Mouse (Mus musculus) cerebellum, adult 2 months (tissue): Measurements from ENCODE around the gene Usp10. TPM values are rescaled to one million over a fixed set of nuclear protein-coding genes. Genes with fewer than 3 reads are reported as not detected.

ENCODE experiments used
- DNase-seq, 2 experiments: peaks; one replicate each; pipeline ENCODE4 v3.0.0; 2021
- H3K27ac ChIP-seq: fragments of 200-500 bp; 2 replicates; pipeline ENCODE4 v1.5.1; 2012; ENCODE audit warnings: low read length, control low read depth, inconsistent platforms; ENCODE audit not compliant: insufficient read depth
- H3K27me3 ChIP-seq: fragments of 200-500 bp; 2 replicates; pipeline ENCODE4 v1.6.1; 2012; ENCODE audit warnings: inconsistent platforms, mild to moderate bottlenecking, low read length, moderate library complexity; ENCODE audit not compliant: control insufficient read depth, insufficient read depth
- H3K4me1 ChIP-seq: fragments of 200-500 bp; 2 replicates; pipeline ENCODE4 v1.6.1; 2011; ENCODE audit warnings: low read length; ENCODE audit not compliant: control insufficient read depth, insufficient read depth
- H3K4me3 ChIP-seq: fragments of 200-500 bp; replicated peaks from 2 replicates; pipeline ENCODE3; 2011; ENCODE audit warnings: mild to moderate bottlenecking, low read depth, low read length, control low read depth; ENCODE audit not compliant: insufficient read depth
- CTCF ChIP-seq: fragments of 200-500 bp; IDR thresholded peaks from 2 replicates; pipeline ENCODE4 v1.5.1; 2011; ENCODE audit warnings: low read depth, mild to moderate bottlenecking, control low read depth, low read length, moderate library complexity, borderline replicate concordance; ENCODE audit not compliant: insufficient read depth
- POLR2A ChIP-seq: fragments of 200-500 bp; IDR thresholded peaks from 2 replicates; pipeline ENCODE4 v1.6.1; 2011; ENCODE audit warnings: low read length, control low read depth, borderline replicate concordance; ENCODE audit not compliant: insufficient read depth
- whole genome bisulfite sequencing: fragments of 180-500 bp; shearing (Covaris S2); methylation state at CpG from one replicate; pipeline ENCODE4 v1.1.7; 2018; 5-methylcytosine and 5-hydroxymethylcytosine counted together
- polyA plus RNA-seq: library from polyadenylated mRNA; depleted of rRNA; stranded (reverse); fragments of >200 nt; gene quantifications from 2 replicates; pipeline ENCODE4 v1.2.3, GENCODE M21; 2012; rRNA removed

Usp10 gene
- polyA plus RNA-seq, 1 experiment = 110 TPM

- 0 out of 2 replicates have a peak, but pooled peaks cover 3% of the 10 kb centered on the region for H3K4me1 ChIP-seq
- no peak overlapping the region for H3K27ac ChIP-seq
- TF ChIP-seq POLR2A (no peak), CTCF (no peak)
- no peak for DNase-seq
- WGBS = 47% methylated on average over 2 of the region's 2 CpGs
- H3K27me3 ChIP-seq = no peaks in the 10 kb centered on the region
- H3K4me3 ChIP-seq = no peak overlapping the region
Measured at GRCm38 (mm10) chr8:120004705-120005381, 94.7 kb downstream of the Usp10 start.

GRCm38 (mm10) chr8:120006645-120007160 lies 96.5 kb downstream of the Usp10 start:
- TF ChIP-seq CTCF (no peak), POLR2A (no peak)

More at GRCm38 (mm10) chr8:120006645-120007160, 96.5 kb downstream of the Usp10 start:
- H3K27ac ChIP-seq = no peak overlapping the region
- H3K4me1 ChIP-seq = peaks cover under 1% of the 10 kb centered on the region; the same call in 1 of the 2 replicates
- 46% methylated on average over 9 of the region's 9 CpGs for WGBS
- DNase-seq = no peak
- no peak overlapping the region for H3K4me3 ChIP-seq
- no peaks in the 10 kb centered on the region for H3K27me3 ChIP-seq

Other genes starting within 250 kb of the Usp10 start
- 18.9 and 19.3 TPM in 2 replicates for gene Wfdc1, start 244.0 kb upstream of the Usp10 start, polyA plus RNA-seq
- gene Atp2c2, start 210.4 kb upstream of the Usp10 start, polyA plus RNA-seq = 0.28 and 0.35 TPM in 2 replicates
- 10.8 and 11.0 TPM in 2 replicates for gene Tldc1, start 131.9 kb upstream of the Usp10 start, polyA plus RNA-seq
- 149 and 156 TPM in 2 replicates for gene Cotl1, start 69.8 kb upstream of the Usp10 start, polyA plus RNA-seq
- 12.7 and 15.3 TPM in 2 replicates for gene Klhl36, start 48.1 kb upstream of the Usp10 start, polyA plus RNA-seq
- gene Gm20388, start 481 bp downstream of the Usp10 start, polyA plus RNA-seq = 18.7 and 24.4 TPM in 2 replicates
- 2.4 and 2.6 TPM in 2 replicates for gene Crispld2, start 82.1 kb downstream of the Usp10 start, polyA plus RNA-seq
- gene Zdhhc7, start 191.1 kb downstream of the Usp10 start, polyA plus RNA-seq = 34.7 and 39.3 TPM in 2 replicates
- gene 6430548M08Rik, start 203.8 kb downstream of the Usp10 start, polyA plus RNA-seq = 175 and 188 TPM in 2 replicates